Mouse (Mus musculus) cerebellum, adult 9-10 months (tissue): ENCODE measurements around the gene Nebl.
"Not testable (repeated sequence)": the region's sequence is repeated elsewhere in the genome, so short reads cannot be mapped to it uniquely, and the experiment has no call there.

ENCODE experiments used
- DNase-seq: peaks from one replicate; pipeline ENCODE4 v3.0.0; 2022

Gene Nebl

GRCm38 (mm10) chr2:17390513-17391200, 340.6 kb downstream of the Nebl start:
- no peak for DNase-seq

GRCm38 (mm10) chr2:17389886-17390285, 341.4 kb downstream of the Nebl start:
- no peak for DNase-seq

GRCm38 (mm10) chr2:17389379-17389778, 341.9 kb downstream of the Nebl start:
- no peak for DNase-seq

- no peak for DNase-seq
These were observed 349.0 kb downstream of the Nebl start for GRCm38 (mm10) chr2:17382227-17382626.

- no peak for DNase-seq
These were observed 355.3 kb downstream of the Nebl start for GRCm38 (mm10) chr2:17375916-17376315.

GRCm38 (mm10) chr2:17365671-17366070, 365.6 kb downstream of the Nebl start:
- no peak for DNase-seq

GRCm38 (mm10) chr2:17364971-17365548, 366.2 kb downstream of the Nebl start:
- no peak for DNase-seq

GRCm38 (mm10) chr2:17363337-17364216, 367.7 kb downstream of the Nebl start:
- DNase-seq: no peak

- DNase-seq: no peak
These were observed 369.1 kb downstream of the Nebl start for GRCm38 (mm10) chr2:17362181-17362580.

- DNase-seq: no peak
These were observed 386.6 kb downstream of the Nebl start for GRCm38 (mm10) chr2:17344643-17345042.

GRCm38 (mm10) chr2:17335451-17335850, 395.8 kb downstream of the Nebl start:
- DNase-seq: peak; percentile 85

GRCm38 (mm10) chr2:17326590-17326989, 404.7 kb downstream of the Nebl start:
- DNase-seq: no peak

GRCm38 (mm10) chr2:17316850-17317249, 414.4 kb downstream of the Nebl start:
- no peak for DNase-seq

- no peak for DNase-seq
These were observed 429.9 kb downstream of the Nebl start for GRCm38 (mm10) chr2:17301379-17301778.

GRCm38 (mm10) chr2:17297496-17297895, 433.8 kb downstream of the Nebl start:
- DNase-seq: no peak

- DNase-seq: not testable (repeated sequence)
These were observed 436.0 kb downstream of the Nebl start for GRCm38 (mm10) chr2:17295257-17295656.
